Mouse (Mus musculus): Measurements from ENCODE around the gene Slc17a9. TPM values are rescaled to one million over a fixed set of nuclear protein-coding genes. Genes with fewer than 3 reads are reported as not detected.
A peak's percentile ranks its signal among the peaks of the same experiment; 100 is the strongest.

Slc17a9 gene
- polyA plus RNA-seq, 1 experiment = 1.3 TPM

- Histone ChIP-seq H3K27ac (ENCODE audit: insufficient read depth, low read length) (peak overlapping the region; percentile 95), H3K4me3 (ENCODE audit: insufficient read depth, low read length) (peak overlapping the region; percentile 74), H3K4me1 (ENCODE audit: control insufficient read depth, insufficient read depth, low read length) (peaks cover 11% of the 10 kb centered on the region)
- TF ChIP-seq CTCF (IDR thresholded peaks at IDR 0.05; ENCODE audit: extremely low read depth, insufficient read depth, low read length) = no peak
- TF ChIP-seq POLR2A (IDR thresholded peaks at IDR 0.05; ENCODE audit: extremely low read depth, insufficient read depth, low read length) = no peak
These were observed 23.9 kb upstream of the Slc17a9 start for GRCm38 (mm10) chr2:180701053-180701766.

DNA sequence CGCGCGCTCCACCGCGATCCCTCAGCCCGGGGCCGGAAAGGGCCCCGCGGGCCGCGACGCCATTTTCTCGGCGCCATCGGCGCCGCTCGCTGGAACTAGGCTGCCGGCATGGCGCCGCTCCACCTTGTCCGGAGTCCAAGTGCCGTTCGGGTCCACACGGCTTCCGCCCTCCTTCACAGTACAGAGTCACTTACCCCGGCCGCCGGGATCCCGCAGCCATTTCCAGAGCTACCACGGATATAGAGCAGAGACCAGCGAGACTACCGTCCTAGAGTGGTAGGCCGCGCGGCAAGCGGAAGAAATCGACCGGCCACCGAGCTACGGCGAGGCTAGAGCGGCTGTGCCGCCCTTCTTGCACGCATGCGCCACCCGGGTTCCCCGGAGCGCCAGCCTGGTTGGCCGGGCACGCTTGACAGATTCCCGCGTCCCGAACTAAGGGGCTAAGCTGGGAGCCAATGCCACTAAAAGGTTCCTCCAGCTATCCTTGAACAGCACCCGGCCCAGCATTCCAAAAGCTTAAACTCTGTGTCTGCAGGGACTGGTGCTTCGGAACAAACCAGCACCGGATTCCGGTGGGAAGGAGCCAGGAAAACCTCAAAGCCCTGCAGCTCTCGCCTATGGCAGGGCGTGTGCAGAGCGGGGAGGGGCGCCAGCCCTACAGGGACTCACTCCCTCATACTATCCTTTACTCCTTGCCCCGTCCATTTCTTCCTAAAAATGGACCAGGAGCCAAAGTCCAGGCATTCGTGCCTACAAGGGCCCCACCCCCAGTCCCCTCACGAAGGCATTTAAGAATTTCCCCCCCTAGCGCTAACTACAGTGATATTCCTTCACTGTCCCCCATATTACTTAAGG is 23.1 kb upstream of the Slc17a9 start:
- Histone ChIP-seq H3K27ac (ENCODE audit: insufficient read depth, low read length) (peak overlapping the region; percentile 95), H3K4me1 (ENCODE audit: control insufficient read depth, insufficient read depth, low read length) (peaks cover 11% of the 10 kb centered on the region), H3K4me3 (ENCODE audit: insufficient read depth, low read length) (peak overlapping the region; percentile 74)
- TF ChIP-seq POLR2A (IDR thresholded peaks at IDR 0.05; ENCODE audit: extremely low read depth, insufficient read depth, low read length) (peak; percentile 67; the same call in 1 of the 2 replicates), CTCF (IDR thresholded peaks at IDR 0.05; ENCODE audit: extremely low read depth, insufficient read depth, low read length) (no peak)

- Histone ChIP-seq H3K4me3 (ENCODE audit: insufficient read depth, low read length) (peak overlapping the region; percentile 74), H3K4me1 (ENCODE audit: control insufficient read depth, insufficient read depth, low read length) (peaks cover 11% of the 10 kb centered on the region), H3K27ac (ENCODE audit: insufficient read depth, low read length) (peak overlapping the region; percentile 18; the same call in 1 of the 2 replicates)
- TF ChIP-seq CTCF (IDR thresholded peaks at IDR 0.05; ENCODE audit: extremely low read depth, insufficient read depth, low read length) (no peak), POLR2A (IDR thresholded peaks at IDR 0.05; ENCODE audit: extremely low read depth, insufficient read depth, low read length) (no peak)
These were observed 22.3 kb upstream of the Slc17a9 start for GRCm38 (mm10) chr2:180702701-180703149.

DNA sequence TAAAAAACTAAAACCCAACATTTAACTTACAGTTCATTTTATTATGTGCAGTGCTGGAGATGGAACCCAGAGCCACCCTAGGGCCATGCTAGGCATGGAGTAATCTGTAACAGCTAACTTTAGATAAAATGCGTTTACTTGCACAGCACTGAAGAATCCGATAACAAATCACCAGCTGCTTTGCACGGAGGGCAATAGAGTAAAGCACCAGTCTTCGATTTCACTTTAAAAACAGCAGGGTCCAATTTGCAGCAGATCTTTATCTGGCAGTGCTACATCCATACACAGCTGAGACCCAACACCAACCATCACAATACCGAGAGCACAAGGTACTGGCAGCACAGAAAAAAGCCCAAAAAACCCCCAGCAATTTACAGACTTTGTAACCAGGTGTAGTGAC is 21.9 kb upstream of the Slc17a9 start:
- TF ChIP-seq CTCF (IDR thresholded peaks at IDR 0.05; ENCODE audit: extremely low read depth, insufficient read depth, low read length) (no peak), POLR2A (IDR thresholded peaks at IDR 0.05; ENCODE audit: extremely low read depth, insufficient read depth, low read length) (no peak)
- H3K27ac ChIP-seq (ENCODE audit: insufficient read depth, low read length) = no peak overlapping the region
- H3K4me3 ChIP-seq (ENCODE audit: insufficient read depth, low read length) = no peak overlapping the region
- peaks cover 11% of the 10 kb centered on the region for H3K4me1 ChIP-seq (ENCODE audit: control insufficient read depth, insufficient read depth, low read length)

- Histone ChIP-seq H3K4me1 (ENCODE audit: control insufficient read depth, insufficient read depth, low read length) (peaks cover 14% of the 10 kb centered on the region), H3K27ac (ENCODE audit: insufficient read depth, low read length) (no peak overlapping the region), H3K4me3 (ENCODE audit: insufficient read depth, low read length) (no peak overlapping the region)
- TF ChIP-seq POLR2A (IDR thresholded peaks at IDR 0.05; ENCODE audit: extremely low read depth, insufficient read depth, low read length) (no peak), CTCF (IDR thresholded peaks at IDR 0.05; ENCODE audit: extremely low read depth, insufficient read depth, low read length) (no peak)
These were observed 21.3 kb upstream of the Slc17a9 start for GRCm38 (mm10) chr2:180703645-180704359.

DNA sequence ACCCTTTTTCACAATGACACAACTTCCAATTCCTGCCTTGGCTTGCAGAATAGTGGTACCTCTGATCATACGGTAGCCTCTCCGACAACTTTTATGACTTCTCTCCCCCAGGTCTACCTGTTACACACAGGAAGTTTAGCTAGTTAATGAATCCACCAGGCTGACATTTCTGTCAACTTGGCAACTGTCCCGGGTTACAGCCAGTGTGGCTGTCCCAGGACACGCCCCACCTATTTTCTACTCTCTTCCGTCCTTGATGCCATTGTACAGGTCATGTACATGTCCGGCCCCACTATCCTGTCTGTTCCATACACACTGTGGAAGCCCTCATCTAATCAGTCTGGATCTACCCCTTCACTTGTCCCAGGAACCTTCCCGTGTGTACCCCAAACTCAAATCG is 20.5 kb upstream of the Slc17a9 start:
- no peak overlapping the region for H3K4me3 ChIP-seq (ENCODE audit: insufficient read depth, low read length)
- no peak for TF ChIP-seq CTCF (IDR thresholded peaks at IDR 0.05; ENCODE audit: extremely low read depth, insufficient read depth, low read length)
- no peak for TF ChIP-seq POLR2A (IDR thresholded peaks at IDR 0.05; ENCODE audit: extremely low read depth, insufficient read depth, low read length)
- peaks cover 14% of the 10 kb centered on the region for H3K4me1 ChIP-seq (ENCODE audit: control insufficient read depth, insufficient read depth, low read length)
- H3K27ac ChIP-seq (ENCODE audit: insufficient read depth, low read length) = no peak overlapping the region

- no peak for TF ChIP-seq POLR2A (IDR thresholded peaks at IDR 0.05; ENCODE audit: extremely low read depth, insufficient read depth, low read length)
- TF ChIP-seq CTCF (IDR thresholded peaks at IDR 0.05; ENCODE audit: extremely low read depth, insufficient read depth, low read length) = no peak
- H3K4me3 ChIP-seq (ENCODE audit: insufficient read depth, low read length) = no peak overlapping the region
- H3K4me1 ChIP-seq (ENCODE audit: control insufficient read depth, insufficient read depth, low read length) = peaks cover 12% of the 10 kb centered on the region
- H3K27ac ChIP-seq (ENCODE audit: insufficient read depth, low read length) = no peak overlapping the region
These were observed 20.0 kb upstream of the Slc17a9 start for GRCm38 (mm10) chr2:180705066-180705465.

- no peak for TF ChIP-seq CTCF (IDR thresholded peaks at IDR 0.05; ENCODE audit: extremely low read depth, insufficient read depth, low read length)
- TF ChIP-seq POLR2A (IDR thresholded peaks at IDR 0.05; ENCODE audit: extremely low read depth, insufficient read depth, low read length) = no peak
These were observed 19.1 kb upstream of the Slc17a9 start for GRCm38 (mm10) chr2:180705975-180706374.

More at GRCm38 (mm10) chr2:180705975-180706374, 19.1 kb upstream of the Slc17a9 start:
- peaks cover 9% of the 10 kb centered on the region for H3K4me1 ChIP-seq (ENCODE audit: control insufficient read depth, insufficient read depth, low read length)
- no peak overlapping the region for H3K27ac ChIP-seq (ENCODE audit: insufficient read depth, low read length)
- no peak overlapping the region for H3K4me3 ChIP-seq (ENCODE audit: insufficient read depth, low read length)
